Mouse (Mus musculus) spleen, embryonic (tissue): ENCODE results near the gene Sell.
"Not testable (repeated sequence)": the region's sequence is repeated elsewhere in the genome, so short reads cannot be mapped to it uniquely, and the experiment has no call there.

ENCODE experiments used
- CTCF ChIA-PET: fragments of 350-600 bp; sonication (Branson Sonifier 250); formaldehyde crosslinking; loops from one replicate; lab custom pipeline; 2022; lab: Charles Lee

Gene Sell

GRCm38 (mm10) chr1:164061925-164062324, at the start of gene Sell:
Sell (plus strand) TSS chr1:164061982.
- CTCF ChIA-PET, result interaction anchor here (0.6 to 1.5 kb wide), 4 partner anchors 9 to 71 kb away, joined by 4 to 16 read pairs (median 8); no protein-coding TSS in a partner anchor

- CTCF ChIA-PET, result interaction anchor here (0.6 to 0.7 kb wide), 3 partner anchors 11 to 1299 kb away, joined by 6 to 14 read pairs (median 13); no protein-coding TSS in a partner anchor
Observed at GRCm38 (mm10) chr1:164014616-164015015, 47.2 kb upstream of the Sell start.

DNA sequence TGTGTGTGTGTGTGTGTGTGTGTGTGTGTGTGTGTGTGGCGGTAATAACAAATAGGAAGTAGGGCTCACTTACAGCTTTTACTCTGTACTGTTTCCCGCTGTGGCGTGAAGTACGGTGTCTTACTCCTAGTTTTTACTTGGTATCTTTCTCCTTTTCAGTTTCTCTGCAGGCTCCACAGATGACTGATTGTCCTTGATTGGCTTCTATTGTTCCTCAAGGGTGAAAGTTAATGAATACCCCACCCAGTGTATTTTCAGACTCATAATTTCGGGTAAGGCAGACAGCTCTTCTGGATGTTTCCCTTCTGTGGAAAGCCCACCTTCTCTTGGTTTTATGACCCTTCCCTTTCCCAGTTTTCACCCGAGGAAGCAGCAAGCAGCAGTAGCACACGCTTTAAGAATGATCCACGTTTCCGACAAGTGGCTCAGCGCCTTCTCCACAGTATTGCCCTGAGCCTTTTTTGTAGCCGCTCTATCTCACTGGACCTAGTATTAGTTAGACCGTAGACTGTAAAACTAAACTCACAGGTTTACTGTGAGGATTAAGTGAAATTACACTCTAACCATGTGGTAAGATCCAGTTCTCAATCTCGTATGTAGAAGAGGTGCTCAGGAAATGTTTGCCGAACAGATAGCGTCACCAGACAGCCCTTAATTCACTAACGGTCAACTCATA, 43.4 kb upstream of the Sell start:
- CTCF ChIA-PET, result no interaction called here

- CTCF ChIA-PET, result no interaction called here
Observed at GRCm38 (mm10) chr1:164019789-164020188, 42.0 kb upstream of the Sell start.

DNA sequence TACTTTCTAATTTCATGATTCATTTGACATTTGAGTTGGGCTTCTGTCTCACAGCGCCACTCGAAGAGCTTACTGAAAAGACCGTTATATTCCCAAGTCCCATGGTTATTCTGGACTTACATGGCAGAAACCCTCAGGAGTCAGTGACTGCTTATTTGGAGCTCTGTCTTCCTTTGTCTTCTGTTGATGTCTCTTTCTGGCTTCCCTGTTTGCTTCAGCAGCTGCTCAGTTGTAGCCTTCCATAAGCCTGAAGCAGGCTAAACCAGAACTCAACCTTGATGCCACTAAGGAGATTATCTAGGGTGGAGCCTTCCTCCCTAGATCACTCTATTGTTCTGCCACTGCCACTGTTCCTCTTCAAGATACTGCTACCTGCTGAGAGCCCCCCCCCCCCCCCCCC, 41.0 kb upstream of the Sell start:
- CTCF ChIA-PET, result interaction anchor here (0.6 kb wide), 1 partner anchor 427 kb away, joined by 4 read pairs; no protein-coding TSS in a partner anchor

GRCm38 (mm10) chr1:164022106-164022505, 39.7 kb upstream of the Sell start:
- CTCF ChIA-PET, result not testable (repeated sequence)

DNA sequence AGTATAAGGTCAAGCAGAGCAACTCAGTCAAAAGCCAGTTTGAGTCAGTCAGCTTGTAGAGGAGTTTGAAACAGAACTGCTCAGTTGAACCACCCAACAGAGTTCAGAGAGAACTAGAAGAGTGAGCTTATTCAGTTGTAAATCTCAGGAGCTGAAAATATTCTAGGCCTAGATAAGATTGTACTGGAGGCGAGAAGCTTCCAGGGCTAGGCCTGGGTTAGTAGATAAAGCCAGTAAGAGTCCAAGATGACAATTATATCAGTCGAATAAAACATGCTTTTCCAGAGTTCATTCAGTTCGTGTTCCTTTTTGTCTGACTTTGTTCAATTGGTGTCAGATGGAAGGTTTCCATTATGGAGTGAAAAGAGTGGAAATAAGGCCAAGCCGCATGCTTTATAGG, 36.1 kb upstream of the Sell start:
- CTCF ChIA-PET, result no interaction called here

DNA sequence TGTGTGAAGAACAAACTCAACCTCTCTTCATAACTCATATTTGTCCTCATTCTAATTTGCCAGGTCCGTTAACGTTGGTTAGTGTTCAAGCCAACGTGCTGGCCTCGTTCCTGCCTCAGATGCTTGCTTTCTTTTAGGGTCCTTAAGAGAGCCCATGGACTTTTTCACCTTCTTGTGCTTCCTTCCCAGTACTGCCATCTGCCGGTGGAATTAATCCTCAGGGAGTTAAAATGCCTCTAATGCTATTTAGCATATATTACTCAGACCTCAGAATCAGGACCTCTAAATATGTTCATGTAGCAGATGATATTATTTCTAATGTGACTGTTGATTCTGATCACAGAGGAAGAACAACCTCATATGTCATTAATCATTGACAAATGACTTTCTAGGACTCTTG, 34.4 kb upstream of the Sell start:
- CTCF ChIA-PET, result no interaction called here

GRCm38 (mm10) chr1:164040385-164041135, 21.2 kb upstream of the Sell start:
- CTCF ChIA-PET, result interaction anchor here (0.5 to 0.6 kb wide), 2 partner anchors 50 to 69 kb away, joined by 3 to 4 read pairs; no protein-coding TSS in a partner anchor

DNA sequence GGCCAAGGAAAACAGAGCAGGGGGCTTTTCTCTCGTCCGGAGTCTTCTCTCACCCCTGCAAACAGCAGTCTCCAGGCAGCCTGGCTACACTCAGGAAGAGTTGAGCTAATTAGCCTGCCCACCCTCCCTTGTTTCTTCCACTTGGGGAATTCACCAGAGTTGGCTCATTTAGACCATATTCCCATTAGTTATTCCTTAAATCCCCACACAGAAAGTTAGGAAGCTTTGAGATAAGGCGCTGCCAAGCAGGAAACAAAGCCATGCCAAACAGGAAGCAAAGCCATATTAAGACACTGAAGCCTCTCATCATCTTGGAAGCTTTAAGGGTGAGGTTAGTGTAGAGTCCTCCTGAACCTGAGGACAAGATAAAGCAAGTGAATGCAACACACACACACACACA, 18.2 kb upstream of the Sell start:
- CTCF ChIA-PET, result no interaction called here

DNA sequence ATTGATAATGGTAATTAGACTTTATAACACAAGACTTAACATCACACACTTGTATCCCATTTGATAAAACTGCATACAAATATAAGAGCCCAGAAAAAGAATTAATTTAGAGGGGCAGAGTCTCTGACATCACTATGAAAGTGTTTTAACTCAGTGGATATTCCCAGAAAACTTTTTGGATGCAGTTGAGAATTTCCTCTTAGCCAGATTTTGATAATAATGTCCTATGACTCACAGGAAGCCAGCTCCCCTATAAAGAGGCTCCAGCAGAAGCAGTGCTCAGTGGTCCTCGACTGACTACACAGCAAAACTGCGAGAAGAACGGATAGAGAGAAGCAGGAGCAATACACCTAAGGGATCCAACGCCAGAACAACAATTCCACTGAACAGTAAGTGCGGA, 13.8 kb upstream of the Sell start, which contains the start of gene Sele:
Gene Sele (plus strand): TSS at position 301 of the 400 bp plus-strand sequence.
- CTCF ChIA-PET, result no interaction called here

DNA sequence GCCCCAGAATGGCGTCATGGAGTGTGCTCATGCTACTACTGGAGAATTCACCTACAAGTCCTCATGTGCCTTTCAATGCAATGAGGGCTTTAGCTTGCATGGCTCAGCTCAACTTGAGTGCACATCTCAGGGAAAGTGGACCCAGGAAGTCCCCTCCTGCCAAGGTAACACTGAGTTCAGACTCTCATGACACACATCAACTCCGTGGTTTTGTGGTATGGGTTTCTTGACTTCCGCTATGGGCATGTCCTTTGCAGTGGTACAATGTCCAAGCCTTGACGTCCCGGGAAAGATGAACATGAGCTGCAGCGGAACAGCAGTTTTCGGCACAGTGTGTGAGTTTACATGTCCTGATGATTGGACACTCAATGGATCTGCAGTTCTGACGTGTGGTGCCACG, 8.2 kb upstream of the Sell start:
- CTCF ChIA-PET, result no interaction called here

GRCm38 (mm10) chr1:164054800-164055199, 7.0 kb upstream of the Sell start:
- CTCF ChIA-PET, result interaction anchor here (0.6 kb wide), 1 partner anchor 85 kb away, joined by 3 read pairs; no protein-coding TSS in a partner anchor

GRCm38 (mm10) chr1:164060071-164060470, 1.7 kb upstream of the Sell start:
- CTCF ChIA-PET, result interaction anchor here (0.5 kb wide), 1 partner anchor 30 kb away, joined by 3 read pairs; no protein-coding TSS in a partner anchor

GRCm38 (mm10) chr1:164061278-164061677, 504 bp upstream of the Sell start:
- CTCF ChIA-PET, result interaction anchor here (0.6 to 1.5 kb wide), 4 partner anchors 22 to 107 kb away, joined by 3 to 16 read pairs (median 4); no protein-coding TSS in a partner anchor

GRCm38 (mm10) chr1:164062856-164063255, 1.1 kb downstream of the Sell start:
- CTCF ChIA-PET, result interaction anchor here (1.4 kb wide), 1 partner anchor 9 kb away, joined by 8 read pairs; no protein-coding TSS in a partner anchor

GRCm38 (mm10) chr1:164063745-164064144, 2.0 kb downstream of the Sell start:
- CTCF ChIA-PET, result interaction anchor here (0.9 kb wide), 1 partner anchor 73 kb away, joined by 4 read pairs; no protein-coding TSS in a partner anchor

- CTCF ChIA-PET, result interaction anchor here (0.9 kb wide), 1 partner anchor 10 kb away, joined by 3 read pairs; no protein-coding TSS in a partner anchor
Observed at GRCm38 (mm10) chr1:164069261-164069660, 7.5 kb downstream of the Sell start.

GRCm38 (mm10) chr1:164070461-164070860, 8.7 kb downstream of the Sell start:
- CTCF ChIA-PET, result interaction anchor here (0.7 to 1.7 kb wide), 2 partner anchors 8 to 1520 kb away, joined by 3 to 8 read pairs; partner anchors contain the start of gene Sell

DNA sequence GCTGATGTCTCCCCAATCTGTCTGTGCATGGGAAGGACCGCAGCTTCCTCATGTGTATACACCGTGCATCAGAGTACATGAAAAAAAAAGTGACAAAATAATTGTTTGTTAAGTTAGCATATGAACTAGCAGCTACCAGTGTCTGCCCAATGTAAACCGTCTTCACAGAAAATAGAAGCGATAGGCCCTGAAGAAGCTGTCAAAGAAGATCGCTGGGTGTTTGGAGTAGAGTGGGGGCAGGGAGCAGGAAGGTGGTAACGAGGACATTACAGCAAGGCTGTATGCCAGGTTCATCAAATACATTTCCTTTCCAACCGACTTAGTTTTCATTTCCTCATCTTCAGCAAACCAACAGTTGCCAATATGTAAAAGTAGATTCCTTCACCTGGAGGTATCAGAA, 9.3 kb downstream of the Sell start:
- CTCF ChIA-PET, result interaction anchor here (1.7 kb wide), 1 partner anchor 9 kb away, joined by 8 read pairs; the partner anchor contains the start of gene Sell

DNA sequence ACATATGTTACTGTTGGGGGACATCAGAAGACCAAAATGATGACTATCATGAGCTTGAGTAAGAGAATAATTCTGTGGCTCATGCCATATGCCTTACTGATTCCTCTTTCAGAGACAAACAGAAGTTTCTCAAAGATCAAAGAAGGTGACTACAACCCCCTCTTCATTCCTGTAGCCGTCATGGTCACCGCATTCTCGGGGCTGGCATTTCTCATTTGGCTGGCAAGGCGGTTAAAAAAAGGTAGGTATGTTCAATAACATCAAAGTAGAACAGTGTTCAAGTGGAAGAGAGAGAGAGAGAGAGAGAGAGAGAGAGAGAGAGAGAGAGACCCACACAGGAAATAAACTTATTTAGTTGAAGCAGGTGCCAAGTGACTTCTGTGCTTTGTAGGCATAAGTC, 10.2 kb downstream of the Sell start:
- CTCF ChIA-PET, result interaction anchor here (0.7 to 1.7 kb wide), 2 partner anchors 10 to 76 kb away, joined by 8 to 14 read pairs; partner anchors contain the start of gene Sell

DNA sequence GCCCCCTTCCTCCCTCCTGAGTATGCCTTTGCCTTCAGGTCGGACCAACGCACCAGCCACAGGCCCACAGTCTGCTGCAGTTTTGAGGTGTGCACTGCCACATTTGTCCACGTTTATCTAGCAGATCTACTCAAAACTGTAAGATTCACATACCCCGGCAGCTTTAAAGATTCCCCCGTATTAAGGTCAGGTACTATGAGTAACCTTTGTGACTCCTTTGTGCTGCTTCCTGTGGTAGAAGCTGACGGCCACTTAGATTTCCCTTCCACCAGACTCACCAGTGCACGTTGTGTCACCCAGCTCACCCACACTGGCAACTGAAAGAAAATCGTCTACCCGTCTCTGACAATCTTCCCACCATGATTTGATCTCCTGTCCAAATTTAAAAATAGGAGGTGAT, 11.3 kb downstream of the Sell start:
- CTCF ChIA-PET, result no interaction called here
